Mouse (Mus musculus) mesoderm, embryonic 11.5 days (tissue): ENCODE results near the gene Cd33.

Source experiments
- DNase-seq: peaks from one replicate; pipeline ENCODE4 v3.0.0-alpha.2; 2012; ENCODE audit warnings: low read depth, low spot score

Gene Cd33

DNA sequence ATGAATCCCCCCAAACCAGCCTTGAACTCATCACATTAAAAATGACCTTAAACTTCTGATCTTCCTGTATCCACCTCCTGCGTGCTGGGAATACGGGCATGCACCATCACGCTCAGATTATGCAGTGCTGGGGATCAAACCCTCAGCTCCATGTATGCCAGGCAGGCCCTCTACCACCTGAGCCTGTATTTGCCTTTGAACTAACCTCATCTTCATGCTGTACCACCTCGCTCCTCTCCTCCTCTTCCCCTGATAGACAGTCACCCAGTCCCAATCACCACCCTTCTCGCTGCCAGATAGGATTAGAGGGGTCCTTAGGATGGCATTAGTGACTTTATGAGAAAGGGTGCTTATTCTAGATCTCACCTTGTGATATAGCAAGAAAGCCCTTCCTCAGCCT lies 29.2 kb downstream of the Cd33 start:
- DNase-seq, result no peak

- no peak for DNase-seq
Measured at GRCm38 (mm10) chr7:43512519-43512918, 31.7 kb downstream of the Cd33 start.

DNA sequence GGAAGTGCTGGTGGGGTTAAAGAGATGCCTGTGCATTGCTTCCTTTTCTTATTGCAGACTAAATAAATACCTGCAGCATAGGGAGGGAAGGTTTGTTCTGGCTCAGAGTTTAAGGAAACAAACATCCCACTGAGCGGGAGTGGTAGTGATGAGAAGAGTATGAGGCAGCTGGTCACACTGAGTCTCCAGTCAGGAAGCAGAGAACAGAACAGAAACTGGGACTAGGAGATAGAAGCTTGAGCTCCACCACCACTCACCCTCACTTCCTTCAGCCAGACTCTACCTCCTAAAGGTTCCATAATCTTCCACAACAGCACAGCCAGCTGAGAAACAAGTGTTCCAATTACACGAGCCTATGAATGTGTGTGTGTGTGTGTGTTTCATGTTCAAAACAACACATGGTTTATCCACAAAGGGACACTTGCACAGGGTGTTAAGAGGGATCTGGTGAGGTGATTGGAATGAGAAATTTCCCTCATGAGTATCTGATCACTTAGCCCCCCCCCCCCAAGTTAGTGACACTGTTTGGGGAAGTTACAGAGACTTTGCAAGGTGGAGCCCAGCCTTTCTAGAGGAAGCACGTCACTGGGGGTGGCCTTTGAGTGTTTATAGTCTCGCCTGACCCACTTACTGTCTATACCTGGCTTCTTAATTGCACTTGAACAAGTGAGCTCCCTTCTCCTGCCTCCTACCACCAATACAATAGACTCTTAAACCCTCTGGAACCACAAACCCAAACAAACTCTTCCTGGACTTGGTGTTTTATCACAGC lies 32.3 kb downstream of the Cd33 start:
- no peak for DNase-seq

- peak; percentile 60 for DNase-seq
Measured at GRCm38 (mm10) chr7:43495343-43496021, 48.7 kb downstream of the Cd33 start.

- no peak for DNase-seq
Measured at GRCm38 (mm10) chr7:43490861-43491260, 53.4 kb downstream of the Cd33 start.

DNA sequence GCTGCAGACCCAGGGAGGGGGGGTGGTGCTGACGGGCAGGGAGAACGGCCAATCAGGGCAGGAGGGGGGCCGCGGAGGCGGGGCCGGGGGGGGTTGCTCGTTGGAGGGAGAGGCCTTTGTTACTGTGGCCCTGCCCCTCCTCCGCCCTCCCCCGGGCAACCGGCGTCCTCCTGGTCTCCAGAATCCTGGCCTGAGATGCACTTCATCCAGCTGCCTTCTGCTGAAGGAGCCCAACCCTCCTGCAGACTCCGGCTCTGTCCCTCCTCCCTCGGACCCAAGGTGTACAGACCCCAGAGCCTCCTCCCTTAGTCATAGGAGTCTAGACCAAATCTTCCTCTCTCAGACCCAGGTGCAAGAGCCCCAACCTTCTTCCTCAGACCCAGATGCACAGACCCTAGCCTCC lies 54.0 kb downstream of the Cd33 start:
- peak; percentile 72 for DNase-seq

DNA sequence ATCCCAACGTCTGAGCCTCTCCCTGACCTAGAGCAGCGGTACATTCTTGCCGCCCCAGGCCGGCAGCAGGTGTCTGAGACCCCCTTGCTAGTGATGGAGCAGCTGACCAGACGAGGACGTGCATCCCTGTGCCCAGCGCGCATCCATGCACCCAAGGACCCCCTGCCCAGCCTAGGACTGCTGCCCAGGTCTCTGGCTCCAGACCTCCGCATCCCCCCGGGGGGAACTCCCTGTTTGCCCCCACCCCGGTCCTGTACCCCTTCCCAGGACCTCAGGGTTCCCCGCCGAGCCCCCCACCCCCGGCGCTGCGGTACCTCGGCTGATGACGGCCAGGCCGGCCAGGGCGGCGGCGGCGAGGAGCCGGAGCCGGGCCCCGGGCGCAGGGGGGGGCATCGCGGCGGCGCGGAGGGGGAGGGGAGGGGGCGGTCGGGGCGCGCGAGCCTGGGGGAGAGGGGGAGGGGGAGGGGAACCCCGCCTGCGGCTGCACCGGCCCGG lies 54.5 kb downstream of the Cd33 start, which contains the start of gene Iglon5:
Gene Iglon5, minus strand, starts transcription at position 445 of the 495 bp plus-strand sequence.
- no peak for DNase-seq

DNA sequence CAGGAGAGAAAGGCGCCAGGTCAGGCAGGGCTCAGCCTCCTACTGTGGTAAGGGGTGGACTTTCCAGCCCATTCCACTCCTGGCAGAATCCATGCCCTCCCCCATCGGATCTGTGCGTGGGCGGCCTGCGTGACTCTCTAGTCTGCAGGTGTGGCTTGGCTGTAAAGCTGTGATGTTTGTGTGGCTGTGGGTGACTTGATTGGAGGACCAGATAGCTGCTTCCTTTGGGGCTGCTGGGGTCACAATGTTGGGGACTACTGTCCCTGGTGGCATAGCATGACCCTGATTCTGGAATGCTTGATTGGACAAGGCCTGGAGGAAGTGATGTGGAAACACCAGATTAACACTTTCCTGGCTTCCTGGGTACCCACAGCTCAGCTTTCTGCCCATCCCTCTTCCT lies 55.6 kb downstream of the Cd33 start:
- DNase-seq, result no peak

GRCm38 (mm10) chr7:43483236-43483635 lies 61.0 kb downstream of the Cd33 start:
- DNase-seq, result no peak

GRCm38 (mm10) chr7:43482090-43482716 lies 62.0 kb downstream of the Cd33 start:
- DNase-seq, result peak; percentile 34

GRCm38 (mm10) chr7:43481191-43481590 lies 63.0 kb downstream of the Cd33 start:
- no peak for DNase-seq

DNA sequence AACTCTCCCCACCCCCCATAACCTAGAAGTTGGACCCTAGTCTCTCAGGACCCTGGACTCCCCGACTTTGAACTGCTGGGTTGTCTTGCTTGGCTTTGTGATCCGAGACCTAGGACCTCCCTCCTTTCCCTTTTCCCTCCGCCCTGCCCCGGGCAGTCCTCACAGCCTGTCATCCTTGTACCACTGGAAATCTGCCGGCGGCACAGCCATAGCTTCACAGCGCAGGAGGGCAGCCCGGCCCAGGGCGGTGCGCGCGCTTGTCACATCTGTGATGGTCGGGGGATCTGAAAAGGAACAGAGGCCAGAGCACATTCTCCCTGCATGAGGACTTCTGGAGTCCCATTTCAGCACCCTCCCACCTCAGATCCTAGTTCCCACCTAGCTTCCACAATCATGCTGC lies 67.9 kb downstream of the Cd33 start:
- peak; percentile 19 for DNase-seq

GRCm38 (mm10) chr7:43475706-43476105 lies 68.5 kb downstream of the Cd33 start:
- DNase-seq, result no peak
